8 mouse cellular contexts compared by ENCODE assay signal in the genomic region with DNA sequence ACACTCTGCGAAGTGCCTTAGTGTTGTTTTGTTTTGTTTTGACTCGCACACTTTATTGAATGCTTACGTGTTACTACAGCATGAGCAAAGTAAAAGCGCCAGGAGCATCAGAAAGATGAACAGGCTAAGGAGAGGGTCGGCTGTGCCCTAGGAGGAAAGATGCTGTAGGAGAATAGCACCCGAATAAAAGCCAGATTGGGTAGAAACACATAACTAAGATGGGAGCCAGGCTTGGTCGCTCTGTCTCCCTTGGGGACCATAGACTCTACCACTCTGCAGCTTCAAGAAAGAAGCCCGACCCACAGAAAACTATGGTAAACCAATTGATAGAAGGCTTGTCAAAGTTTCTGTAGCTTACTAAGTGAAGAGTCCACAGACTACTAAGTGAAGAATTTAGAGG. TPM values are rescaled to one million over a fixed set of nuclear protein-coding genes. Genes with fewer than 3 reads are reported as not detected.
DNase-seq lines count a peak whose midpoint lies in the region; ATAC-seq and TF ChIP-seq lines count a peak whose summit lies in the region.

No protein-coding gene starts in this region.

- no peak for TF ChIP-seq POLR2A in CH12.LX (IDR thresholded peaks at IDR 0.05; ENCODE audit: low read depth, low read length)

- H3K4me1 ChIP-seq in CH12.LX (ENCODE audit: control insufficient read depth in 1 of 2, insufficient read depth in 2 of 2), result peaks cover 2 to 23% of the 10 kb centered on the region in 2 experiments
- H3K4me1 ChIP-seq in forebrain, embryonic 11.5 days (replicated peaks; ENCODE audit: control insufficient read depth, insufficient read depth, low read length), result 0 out of 2 replicates have a peak, but pooled peaks cover 3% of the 10 kb centered on the region
- H3K4me1 ChIP-seq in liver, embryonic 12.5 days, result peaks cover 28% of the 10 kb centered on the region

- ATAC-seq in frontal cortex, adult (ENCODE audit: low TSS enrichment), result peak; percentile 18
- ATAC-seq in forebrain, embryonic 11.5 days (replicated peaks; ENCODE audit: low FRiP score), result peak; percentile 19; the same call in 1 of the 2 replicates
- ATAC-seq in liver, embryonic 12.5 days, result peak; percentile 6; the same call in 1 of the 2 replicates

- H3K4me2 ChIP-seq in CH12.LX (ENCODE audit: insufficient read depth, low read depth, poor library complexity, severe bottlenecking), result peak overlapping the region; percentile 87
- H3K4me2 ChIP-seq in forebrain, embryonic 11.5 days (ENCODE audit: low read depth, low read length, severe bottlenecking), result peak overlapping the region; percentile 73
- peak overlapping the region; percentile 85 for H3K4me2 ChIP-seq in liver, embryonic 12.5 days

- no peak for DNase-seq in frontal cortex, postnatal 36 days (ENCODE audit: low spot score in 2 of 2)
- DNase-seq in CH12.LX (ENCODE audit: extremely low read depth), result peak; percentile 21
- DNase-seq in forebrain, embryonic 11.5 days (ENCODE audit: low spot score), result no peak
- DNase-seq in left cerebral cortex, postnatal 14 days (ENCODE audit: low spot score in 2 of 2), result no peak
- no peak for DNase-seq in adrenal gland, postnatal 25 days
- no peak for DNase-seq in cerebellum, adult 9-11 months

- no peak for TF ChIP-seq EP300 in CH12.LX (IDR thresholded peaks at IDR 0.05; ENCODE audit: low read length)

- peak overlapping the region; percentile 83 for H3K9ac ChIP-seq in CH12.LX (ENCODE audit: insufficient read depth, low read depth)
- H3K9ac ChIP-seq in forebrain, embryonic 11.5 days (ENCODE audit: low read length), result peak overlapping the region; percentile 80
- H3K9ac ChIP-seq in liver, embryonic 12.5 days, result peak overlapping the region; percentile 67

- 15% methylated on average over 8 of the region's 8 CpGs for WGBS in forebrain, embryonic 11.5 days
- WGBS in liver, embryonic 12.5 days (ENCODE audit: insufficient replicate concordance), result 10% methylated on average over 8 of the region's 8 CpGs

- no peak for TF ChIP-seq CTCF in CH12.LX (conservative IDR thresholded peaks at IDR 0.05 in 1 of 2, IDR thresholded peaks at IDR 0.05 in 1 of 2; ENCODE audit: low read depth in 2 of 2, low read length in 2 of 2)

- intact Hi-C loops in left cerebral cortex, postnatal 14 days (cut with DNase I), result loop anchor here (10.0 kb wide), 1 partner anchor 661 kb away; no protein-coding TSS in a partner anchor

- H3K36me3 ChIP-seq in CH12.LX (replicated peaks in 1 of 2; ENCODE audit: control insufficient read depth in 1 of 2, insufficient read depth in 1 of 2, low read length in 1 of 2), result peaks cover 7 to 15% of the 10 kb centered on the region in 2 experiments
- no peaks in the 10 kb centered on the region; the same call in 1 of the 2 replicates for H3K36me3 ChIP-seq in forebrain, embryonic 11.5 days (ENCODE audit: control insufficient read depth, insufficient read depth, low read length)
- peaks cover 11% of the 10 kb centered on the region for H3K36me3 ChIP-seq in liver, embryonic 12.5 days

- H3K27ac ChIP-seq in CH12.LX (ENCODE audit: insufficient read depth, low read depth), result peak overlapping the region; percentile 40; the same call in 1 of the 2 replicates
- H3K27ac ChIP-seq in forebrain, embryonic 11.5 days (ENCODE audit: low read depth, low read length), result no peak overlapping the region
- peak overlapping the region; percentile 60; the same call in 1 of the 2 replicates for H3K27ac ChIP-seq in liver, embryonic 12.5 days

- dilution Hi-C loops in CH12.LX (cut with MboI; ENCODE audit: extremely low pct_ligation_motif_present, extremely low pct_unique_long_range_greater_than_20kb, low sequenced_read_pairs), result no loop called here

- no peaks in the 10 kb centered on the region for H3K27me3 ChIP-seq in CH12.LX (replicated peaks)
- no peaks in the 10 kb centered on the region for H3K27me3 ChIP-seq in forebrain, embryonic 11.5 days (ENCODE audit: control insufficient read depth, insufficient read depth, low read length)
- H3K27me3 ChIP-seq in liver, embryonic 12.5 days (replicated peaks), result no peaks in the 10 kb centered on the region

- no peaks in the 10 kb centered on the region for H3K9me3 ChIP-seq in CH12.LX (replicated peaks; ENCODE audit: low read length)
- H3K9me3 ChIP-seq in forebrain, embryonic 11.5 days (ENCODE audit: control insufficient read depth, low read length), result no peaks in the 10 kb centered on the region
- no peaks in the 10 kb centered on the region for H3K9me3 ChIP-seq in liver, embryonic 12.5 days (replicated peaks)

- no peaks in the 10 kb centered on the region for H3K79me2 ChIP-seq in CH12.LX (replicated peaks; ENCODE audit: control insufficient read depth, extremely low read depth, insufficient read depth, poor library complexity, severe bottlenecking)

- in situ Hi-C loops in CH12.LX (cut with MboI; ENCODE audit: low pct_ligation_motif_present, low pct_unique_long_range_greater_than_20kb, low sequenced_read_pairs), result no loop called here

- no peak for TF ChIP-seq RAD21 in CH12.LX (IDR thresholded peaks at IDR 0.05; ENCODE audit: low read depth, low read length)

- peak overlapping the region; percentile 46 to 89 (median 83) for H3K4me3 ChIP-seq in CH12.LX (replicated peaks in 1 of 3; ENCODE audit: low read depth in 2 of 3, low read length in 2 of 3, poor library complexity in 1 of 3)
- peak overlapping the region; percentile 68 for H3K4me3 ChIP-seq in forebrain, embryonic 11.5 days (ENCODE audit: low read depth, low read length)
- peak overlapping the region; percentile 65 for H3K4me3 ChIP-seq in liver, embryonic 12.5 days

TF ChIP-seq in CH12.LX, 34 proteins besides CTCF, POLR2A, EP300 and RAD21:
- TF ChIP-seq ZNF384 (IDR thresholded peaks at IDR 0.05; ENCODE audit: low read depth, low read length), result no peak
- no peak for TF ChIP-seq MYC (IDR thresholded peaks at IDR 0.05; ENCODE audit: low read depth, low read length)
- no peak for TF ChIP-seq E2F4 (IDR thresholded peaks at IDR 0.05; ENCODE audit: insufficient replicate concordance, low read depth, low read length)
- no peak for TF ChIP-seq JUN (IDR thresholded peaks at IDR 0.05; ENCODE audit: insufficient read depth, low read depth, low read length)
- no peak; the same call in 1 of the 2 replicates for TF ChIP-seq TCF12 (IDR thresholded peaks at IDR 0.05; ENCODE audit: low read depth, low read length)
- TF ChIP-seq SMC3 (IDR thresholded peaks at IDR 0.05; ENCODE audit: low read depth, low read length), result no peak
- no peak for TF ChIP-seq BHLHE40 (IDR thresholded peaks at IDR 0.05; ENCODE audit: low read depth, low read length)
- TF ChIP-seq CHD1 (IDR thresholded peaks at IDR 0.05; ENCODE audit: low read depth, low read length), result no peak

RNA-seq across cellular contexts. Expression of gene Mccc2, which starts 0.5 kb away (rescaled TPM):
- 19.5 and 20.6 TPM in 2 replicates for total RNA-seq in CH12.LX (2012; rRNA removed)
- total RNA-seq in CH12.LX (2014; rRNA removed), result 22.3 and 26.2 TPM in 2 replicates
- polyA plus RNA-seq in CH12.LX (2012; ENCODE audit: insufficient read length, low read depth), result 19.0 and 21.7 TPM in 2 replicates
- polyA plus RNA-seq in forebrain, embryonic 11.5 days (2014; fragmentation: Nextera tagmentation; extraction: Ambion mirVana), result 33.0 and 37.7 TPM in 2 replicates
- 19.7 and 20.3 TPM in 2 replicates for polyA plus RNA-seq in liver, embryonic 12.5 days (2016; fragmentation: Nextera tagmentation; extraction: Ambion mirVana)
- 10 to 100 TPM; 23.9 to 26.2 TPM for total RNA-seq in left cerebral cortex, postnatal 14 days (2021)
- total RNA-seq in adrenal gland, postnatal 25 days (2021), result 59.2 and 65.5 TPM in 2 replicates
